Mouse (Mus musculus) E14TG2a.4 (cell line): ENCODE data around the gene Magi1.

Experiments used
- H3K27me3 ChIP-seq: 2 replicates; pipeline ENCODE4 v1.6.1; 2014; ENCODE audit warnings: low read length, control low read depth; ENCODE audit not compliant: insufficient read depth
- H3K36me3 ChIP-seq: 2 replicates; pipeline ENCODE4 v1.6.1; 2014; ENCODE audit warnings: low read length, control low read depth; ENCODE audit not compliant: insufficient read depth
- H3K4me1 ChIP-seq: replicated peaks from 2 replicates; pipeline ENCODE4 v1.6.1; 2014; ENCODE audit warnings: low read depth, low read length, control low read depth
- H3K4me3 ChIP-seq: replicated peaks from 2 replicates; pipeline ENCODE4 v1.5.1; 2014; ENCODE audit warnings: mild to moderate bottlenecking, low read length
- H3K9me3 ChIP-seq: 2 replicates; pipeline ENCODE4 v1.6.1; 2014; ENCODE audit warnings: low read length, control low read depth
- CTCF ChIP-seq: conservative IDR thresholded peaks from 2 replicates; pipeline ENCODE4 v1.5.1; 2014; ENCODE audit warnings: low read length
- NANOG ChIP-seq: IDR thresholded peaks from 2 replicates; pipeline ENCODE4 v1.6.1; 2014; ENCODE audit warnings: borderline replicate concordance, low read length, mixed read lengths
- POU5F1 ChIP-seq: IDR thresholded peaks from 2 replicates; pipeline ENCODE4 v1.6.1; 2014; ENCODE audit warnings: low read length, borderline replicate concordance

The Magi1 gene

GRCm38 (mm10) chr6:93757353-93758087, 526.2 kb downstream of the Magi1 start:
- H3K4me3 ChIP-seq, result no peak overlapping the region
- 0 out of 2 replicates have a peak, but pooled peaks cover 3% of the 10 kb centered on the region for H3K9me3 ChIP-seq
- H3K27me3 ChIP-seq, result no peaks in the 10 kb centered on the region
- peaks cover 7% of the 10 kb centered on the region for H3K36me3 ChIP-seq
- TF ChIP-seq CTCF, result peak; percentile 46
- TF ChIP-seq POU5F1, result no peak
- H3K4me1 ChIP-seq, result peaks cover 8% of the 10 kb centered on the region

- TF ChIP-seq NANOG (no peak), POU5F1 (no peak), CTCF (no peak)
- no peaks in the 10 kb centered on the region for H3K9me3 ChIP-seq
- peaks cover 24% of the 10 kb centered on the region for H3K36me3 ChIP-seq
- H3K4me3 ChIP-seq, result no peak overlapping the region
- H3K27me3 ChIP-seq, result no peaks in the 10 kb centered on the region
- no peaks in the 10 kb centered on the region for H3K4me1 ChIP-seq
Observed at GRCm38 (mm10) chr6:93743145-93743544, 540.6 kb downstream of the Magi1 start.

DNA sequence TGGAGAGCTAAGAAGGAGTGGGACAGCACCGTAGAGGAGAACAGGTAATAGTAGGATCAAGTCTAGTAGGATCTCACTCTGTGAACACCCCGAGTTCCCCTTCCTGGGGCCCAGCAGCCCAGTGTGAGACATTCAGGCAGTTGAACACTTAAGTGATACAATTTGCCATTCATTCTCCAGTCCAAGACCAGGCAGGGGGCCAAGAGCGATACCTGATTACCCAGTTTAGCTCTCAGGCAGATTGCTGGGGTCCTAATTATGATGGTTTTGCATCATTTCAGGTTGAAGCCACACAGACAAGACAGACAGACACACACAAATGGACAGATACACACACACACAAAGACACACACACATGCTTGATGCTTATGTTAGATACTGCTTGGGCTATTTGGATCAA, 543.9 kb downstream of the Magi1 start:
- Histone ChIP-seq H3K4me3 (no peak overlapping the region), H3K36me3 (peaks cover 5% of the 10 kb centered on the region)

DNA sequence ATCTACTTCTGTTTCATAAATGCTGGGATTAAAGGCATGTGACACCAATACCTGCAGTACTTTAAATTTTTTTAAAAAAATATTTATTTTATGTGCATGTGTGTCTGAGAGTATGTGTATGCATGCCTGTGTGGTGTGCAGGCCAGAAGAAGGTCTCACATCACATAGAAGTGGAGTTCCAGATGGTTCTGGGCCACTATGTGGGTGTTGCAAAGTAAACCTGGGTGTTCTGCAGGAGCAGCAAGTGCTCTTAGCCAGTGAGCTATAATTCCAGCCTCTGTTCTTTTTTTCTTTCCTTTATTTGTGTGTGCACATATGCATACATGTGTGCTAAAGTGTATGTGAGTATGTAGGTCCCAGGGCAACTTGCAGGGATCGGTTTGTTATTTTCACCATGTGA, 546.6 kb downstream of the Magi1 start:
- no peaks in the 10 kb centered on the region for H3K36me3 ChIP-seq
- no peaks in the 10 kb centered on the region for H3K27me3 ChIP-seq
- no peaks in the 10 kb centered on the region for H3K4me1 ChIP-seq
- no peak for TF ChIP-seq CTCF
- TF ChIP-seq POU5F1, result no peak
- TF ChIP-seq NANOG, result no peak
- no peak overlapping the region for H3K4me3 ChIP-seq
- no peaks in the 10 kb centered on the region for H3K9me3 ChIP-seq

More for the DNA sequence above, 543.9 kb downstream of the Magi1 start:
- Histone ChIP-seq H3K4me1 (no peaks in the 10 kb centered on the region), H3K27me3 (no peaks in the 10 kb centered on the region), H3K9me3 (no peaks in the 10 kb centered on the region)
- TF ChIP-seq NANOG (no peak), CTCF (no peak), POU5F1 (no peak)

GRCm38 (mm10) chr6:93736071-93736470, 547.6 kb downstream of the Magi1 start:
- Histone ChIP-seq H3K36me3 (no peaks in the 10 kb centered on the region), H3K9me3 (no peaks in the 10 kb centered on the region), H3K4me1 (no peaks in the 10 kb centered on the region), H3K27me3 (no peaks in the 10 kb centered on the region), H3K4me3 (no peak overlapping the region)
- no peak for TF ChIP-seq CTCF
- no peak for TF ChIP-seq POU5F1
- no peak for TF ChIP-seq NANOG

- H3K4me1 ChIP-seq, result no peaks in the 10 kb centered on the region
- no peaks in the 10 kb centered on the region for H3K27me3 ChIP-seq
- H3K9me3 ChIP-seq, result no peaks in the 10 kb centered on the region
- no peak overlapping the region for H3K4me3 ChIP-seq
- no peak for TF ChIP-seq CTCF
- TF ChIP-seq POU5F1, result no peak
- TF ChIP-seq NANOG, result no peak
- H3K36me3 ChIP-seq, result no peaks in the 10 kb centered on the region
Observed at GRCm38 (mm10) chr6:93733800-93734199, 549.9 kb downstream of the Magi1 start.

- no peaks in the 10 kb centered on the region for H3K27me3 ChIP-seq
- H3K9me3 ChIP-seq, result no peaks in the 10 kb centered on the region
- H3K4me3 ChIP-seq, result no peak overlapping the region
- TF ChIP-seq NANOG (no peak), CTCF (no peak), POU5F1 (no peak)
- peaks cover 18% of the 10 kb centered on the region for H3K4me1 ChIP-seq
- no peaks in the 10 kb centered on the region for H3K36me3 ChIP-seq
Observed at GRCm38 (mm10) chr6:93729702-93730101, 554.0 kb downstream of the Magi1 start.

- H3K4me3 ChIP-seq, result no peak overlapping the region
- peaks cover 20% of the 10 kb centered on the region for H3K4me1 ChIP-seq
- no peaks in the 10 kb centered on the region for H3K9me3 ChIP-seq
- TF ChIP-seq POU5F1 (no peak), CTCF (no peak), NANOG (no peak)
- H3K27me3 ChIP-seq, result no peaks in the 10 kb centered on the region
- no peaks in the 10 kb centered on the region for H3K36me3 ChIP-seq
Observed at GRCm38 (mm10) chr6:93728791-93729190, 554.9 kb downstream of the Magi1 start.
